1 mouse cellular context compared by ENCODE assay signal in the genomic region with DNA sequence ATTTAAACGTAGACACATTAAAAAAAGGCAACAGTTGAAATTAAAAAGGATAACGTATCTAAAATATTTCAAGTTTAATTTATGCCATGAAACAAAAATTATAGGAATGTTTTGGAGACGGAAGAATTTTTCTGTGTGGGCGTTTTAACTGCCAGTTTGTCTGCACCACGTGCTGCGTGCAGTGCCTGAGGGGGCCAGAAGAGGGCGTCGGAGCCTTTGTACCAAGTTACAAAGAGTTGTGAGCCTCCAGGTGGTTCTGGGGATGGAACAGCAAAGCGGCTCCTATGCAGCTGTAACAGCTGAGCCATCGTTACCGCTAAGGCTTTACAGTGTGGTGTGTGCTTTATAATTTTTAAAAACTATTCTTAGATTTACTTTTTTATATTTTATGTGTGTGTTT.
TF ChIP-seq lines count a peak whose summit lies in the region.

No protein-coding gene starts in this region.

TF ChIP-seq in CH12.LX, 34 proteins besides CTCF, POLR2A, EP300 and RAD21 (continued from another document):
- TF ChIP-seq MAFK (IDR thresholded peaks at IDR 0.05; ENCODE audit: insufficient replicate concordance, low read length) (0 out of 2 replicates have a peak, but pooled peaks have one; percentile 3), TBP (conservative IDR thresholded peaks at IDR 0.05; ENCODE audit: low read depth, low read length) (no peak), MXI1 (IDR thresholded peaks at IDR 0.05; ENCODE audit: low read depth, low read length) (peak; percentile 93), CHD1 (IDR thresholded peaks at IDR 0.05; ENCODE audit: low read depth, low read length) (no peak), NRF1 (IDR thresholded peaks at IDR 0.05; ENCODE audit: low read depth, low read length) (no peak), KAT2A (IDR thresholded peaks at IDR 0.05; ENCODE audit: insufficient replicate concordance, low read length) (no peak), JUN (IDR thresholded peaks at IDR 0.05; ENCODE audit: insufficient read depth, low read depth, low read length) (no peak), NELFE (IDR thresholded peaks at IDR 0.05; ENCODE audit: low read depth, low read length) (no peak), E2F4 (IDR thresholded peaks at IDR 0.05; ENCODE audit: insufficient replicate concordance, low read depth, low read length) (no peak), ZKSCAN1 (IDR thresholded peaks at IDR 0.05; ENCODE audit: borderline replicate concordance, low read depth, low read length) (no peak), HCFC1 (IDR thresholded peaks at IDR 0.05; ENCODE audit: low read depth, low read length) (peak; percentile 14; the same call in 1 of the 2 replicates), TCF12 (IDR thresholded peaks at IDR 0.05; ENCODE audit: low read depth, low read length) (peak; percentile 34; the same call in 1 of the 2 replicates)
